Mouse (Mus musculus): Measurements from ENCODE around the gene Gm14444.
"Not testable (repeated sequence)": the region's sequence is repeated elsewhere in the genome, so short reads cannot be mapped to it uniquely, and the experiment has no call there.

Gm14444 gene

GRCm38 (mm10) chr2:175010022-175010421, at the start of gene Gm14444:
Gm14444 (plus strand) TSS chr2:175010241.
- peak; percentile 10 for DNase-seq

GRCm38 (mm10) chr2:174965466-174965865, 44.6 kb upstream of the Gm14444 start:
- DNase-seq = peak; percentile 98

- DNase-seq = peak; percentile 87
These were observed 34.2 kb downstream of the Gm14444 start for GRCm38 (mm10) chr2:175044268-175044667.

- not testable (repeated sequence) for DNase-seq
These were observed 57.7 kb downstream of the Gm14444 start, which contains the start of gene Gm14393 for GRCm38 (mm10) chr2:175067681-175068261. Gm14393 (minus strand) TSS chr2:175067781.

All from heart, adult 11 months (tissue).